In genomic region chr9:120690961-120691941, GRCm38 (mm10) we compare ENCODE assay signal across 9 mouse cellular contexts.
A peak's percentile ranks its signal among the peaks of the same experiment; 100 is the strongest.
DNase-seq lines count a peak whose midpoint lies in the region; ATAC-seq lines count a peak whose summit lies in the region.
"Had no signal": no experiment of that assay in that cellular context is flagged by ENCODE, and none has a peak within 500 bp of the region (broad histone marks: within the 10 kb centered on the region; RNA-seq: fewer than 3 reads in every experiment).

No protein-coding gene starts in this region.

- peak overlapping the region; percentile 42 for H3K4me2 ChIP-seq in forebrain, embryonic 11.5 days (ENCODE audit: low read depth, low read length, severe bottlenecking)
- peak overlapping the region; percentile 65 for H3K4me2 ChIP-seq in heart, embryonic 13.5 days
- H3K4me2 ChIP-seq in kidney, embryonic 15.5 days: peak overlapping the region; percentile 58
- peak overlapping the region; percentile 57 for H3K4me2 ChIP-seq in liver, embryonic 11.5 days
- peak overlapping the region; percentile 52 for H3K4me2 ChIP-seq in stomach, embryonic 16.5 days (ENCODE audit: low read depth, low read length)

- 2% methylated on average over 30 of the region's 30 CpGs for WGBS in forebrain, embryonic 11.5 days
- WGBS in heart, embryonic 13.5 days: 5% methylated on average over 30 of the region's 30 CpGs
- 5% methylated on average over 30 of the region's 30 CpGs for WGBS in kidney, embryonic 15.5 days
- 4% methylated on average over 30 of the region's 30 CpGs for WGBS in liver, embryonic 11.5 days
- WGBS in stomach, embryonic 16.5 days: 2% methylated on average over 30 of the region's 30 CpGs

- peak overlapping the region; percentile 51 for H3K9ac ChIP-seq in forebrain, embryonic 11.5 days (ENCODE audit: low read length)
- H3K9ac ChIP-seq in heart, embryonic 13.5 days: peak overlapping the region; percentile 44
- peak overlapping the region; percentile 35; the same call in 1 of the 2 replicates for H3K9ac ChIP-seq in kidney, embryonic 15.5 days
- no peak overlapping the region for H3K9ac ChIP-seq in liver, embryonic 11.5 days (ENCODE audit: low read depth, low read length)
- peak overlapping the region; percentile 58 for H3K9ac ChIP-seq in stomach, embryonic 16.5 days (ENCODE audit: low read length)

- H3K4me3 ChIP-seq in brown adipose tissue, adult 24 weeks (ENCODE audit: insufficient read depth, low read depth, low read length): peak overlapping the region; percentile 17
- no peak overlapping the region for H3K4me3 ChIP-seq in forebrain, embryonic 11.5 days (ENCODE audit: low read depth, low read length)
- H3K4me3 ChIP-seq in heart, embryonic 13.5 days: peak overlapping the region; percentile 38
- H3K4me3 ChIP-seq in kidney, embryonic 15.5 days (replicated peaks): peak overlapping the region; percentile 27
- H3K4me3 ChIP-seq in liver, embryonic 11.5 days (ENCODE audit: low read depth, low read length): peak overlapping the region; percentile 19
- peak overlapping the region; percentile 31 for H3K4me3 ChIP-seq in stomach, embryonic 16.5 days (replicated peaks; ENCODE audit: low read length)

- no peaks in the 10 kb centered on the region for H3K36me3 ChIP-seq in forebrain, embryonic 11.5 days (ENCODE audit: control insufficient read depth, insufficient read depth, low read length)
- no peaks in the 10 kb centered on the region for H3K36me3 ChIP-seq in heart, embryonic 13.5 days
- no peaks in the 10 kb centered on the region for H3K36me3 ChIP-seq in kidney, embryonic 15.5 days
- H3K36me3 ChIP-seq in liver, embryonic 11.5 days (ENCODE audit: control insufficient read depth, insufficient read depth, low read length): no peaks in the 10 kb centered on the region
- no peaks in the 10 kb centered on the region for H3K36me3 ChIP-seq in stomach, embryonic 16.5 days (ENCODE audit: control insufficient read depth, insufficient read depth, low read length)
- H3K36me3 ChIP-seq: G1E had no signal

- peaks cover 22% of the 10 kb centered on the region for H3K4me1 ChIP-seq in brown adipose tissue, adult 24 weeks (ENCODE audit: control insufficient read depth, insufficient read depth, insufficient read length, low read length)
- peaks cover 24% of the 10 kb centered on the region for H3K4me1 ChIP-seq in forebrain, embryonic 11.5 days (replicated peaks; ENCODE audit: control insufficient read depth, insufficient read depth, low read length)
- H3K4me1 ChIP-seq in heart, embryonic 13.5 days: peaks cover 30% of the 10 kb centered on the region
- peaks cover 37% of the 10 kb centered on the region for H3K4me1 ChIP-seq in kidney, embryonic 15.5 days
- peaks cover 13% of the 10 kb centered on the region for H3K4me1 ChIP-seq in liver, embryonic 11.5 days (replicated peaks; ENCODE audit: control insufficient read depth, insufficient read depth, low read length)
- H3K4me1 ChIP-seq in stomach, embryonic 16.5 days (ENCODE audit: control insufficient read depth, insufficient read depth, low read length): peaks cover 23% of the 10 kb centered on the region

- H3K27ac ChIP-seq in brown adipose tissue, adult 24 weeks (replicated peaks; ENCODE audit: low read depth, low read length): peak overlapping the region; percentile 96
- H3K27ac ChIP-seq in forebrain, embryonic 11.5 days (ENCODE audit: low read depth, low read length): peak overlapping the region; percentile 76
- H3K27ac ChIP-seq in heart, embryonic 13.5 days (replicated peaks): peak overlapping the region; percentile 87
- peak overlapping the region; percentile 95 for H3K27ac ChIP-seq in kidney, embryonic 15.5 days
- H3K27ac ChIP-seq in liver, embryonic 11.5 days (ENCODE audit: low read depth, low read length): peak overlapping the region; percentile 68
- H3K27ac ChIP-seq in stomach, embryonic 16.5 days (ENCODE audit: low read length): peak overlapping the region; percentile 98

- no peaks in the 10 kb centered on the region for H3K9me3 ChIP-seq in forebrain, embryonic 11.5 days (ENCODE audit: control insufficient read depth, low read length)
- no peaks in the 10 kb centered on the region for H3K9me3 ChIP-seq in heart, embryonic 13.5 days
- no peaks in the 10 kb centered on the region for H3K9me3 ChIP-seq in kidney, embryonic 15.5 days (replicated peaks)
- no peaks in the 10 kb centered on the region for H3K9me3 ChIP-seq in liver, embryonic 11.5 days (ENCODE audit: control insufficient read depth, low read length)
- no peaks in the 10 kb centered on the region for H3K9me3 ChIP-seq in stomach, embryonic 16.5 days (replicated peaks; ENCODE audit: control insufficient read depth, low read length)
- H3K9me3 ChIP-seq: G1E had no signal

- no peaks in the 10 kb centered on the region for H3K27me3 ChIP-seq in forebrain, embryonic 11.5 days (ENCODE audit: control insufficient read depth, insufficient read depth, low read length)
- no peaks in the 10 kb centered on the region for H3K27me3 ChIP-seq in heart, embryonic 13.5 days (replicated peaks)
- no peaks in the 10 kb centered on the region for H3K27me3 ChIP-seq in kidney, embryonic 15.5 days
- no peaks in the 10 kb centered on the region for H3K27me3 ChIP-seq in liver, embryonic 11.5 days (replicated peaks; ENCODE audit: control insufficient read depth, insufficient read depth, low read length)
- H3K27me3 ChIP-seq in stomach, embryonic 16.5 days (ENCODE audit: control insufficient read depth, insufficient read depth, low read length): no peaks in the 10 kb centered on the region

- ATAC-seq in forebrain, embryonic 11.5 days (replicated peaks; ENCODE audit: low FRiP score): peak; percentile 91
- peak; percentile 78 for ATAC-seq in heart, embryonic 13.5 days (ENCODE audit: extremely low read depth, insufficient number of reproducible peaks, low FRiP score, low TSS enrichment)
- ATAC-seq in kidney, embryonic 15.5 days (replicated peaks; ENCODE audit: low FRiP score): peak; percentile 96
- ATAC-seq in liver, embryonic 11.5 days (replicated peaks; ENCODE audit: low FRiP score): peak; percentile 79
- peak; percentile 91 for ATAC-seq in stomach, embryonic 16.5 days (ENCODE audit: insufficient read depth, low FRiP score)

- peak; percentile 79 for DNase-seq in CD4-positive helper T cell, adult 2 months (ENCODE audit: low read depth, low spot score)
- DNase-seq in forebrain, embryonic 11.5 days (ENCODE audit: low spot score): peak; percentile 95
- DNase-seq in liver, embryonic 11.5 days (ENCODE audit: low spot score): peak; percentile 77
- peak; percentile 85 for DNase-seq in naive thymus-derived CD4-positive, alpha-beta T cell, adult 2 months (ENCODE audit: low read depth)
